Mouse (Mus musculus) CD4-positive, CD25-positive, alpha-beta regulatory T cell, adult 2 months (primary cell): ENCODE measurements around the gene Fam120c.
"Not testable (repeated sequence)": the region's sequence is repeated elsewhere in the genome, so short reads cannot be mapped to it uniquely, and the experiment has no call there.

Source experiments
- DNase-seq: peaks from one replicate; pipeline ENCODE4 v3.0.0-alpha.2; 2012; ENCODE audit warnings: low read depth, low spot score

Gene Fam120c

DNA sequence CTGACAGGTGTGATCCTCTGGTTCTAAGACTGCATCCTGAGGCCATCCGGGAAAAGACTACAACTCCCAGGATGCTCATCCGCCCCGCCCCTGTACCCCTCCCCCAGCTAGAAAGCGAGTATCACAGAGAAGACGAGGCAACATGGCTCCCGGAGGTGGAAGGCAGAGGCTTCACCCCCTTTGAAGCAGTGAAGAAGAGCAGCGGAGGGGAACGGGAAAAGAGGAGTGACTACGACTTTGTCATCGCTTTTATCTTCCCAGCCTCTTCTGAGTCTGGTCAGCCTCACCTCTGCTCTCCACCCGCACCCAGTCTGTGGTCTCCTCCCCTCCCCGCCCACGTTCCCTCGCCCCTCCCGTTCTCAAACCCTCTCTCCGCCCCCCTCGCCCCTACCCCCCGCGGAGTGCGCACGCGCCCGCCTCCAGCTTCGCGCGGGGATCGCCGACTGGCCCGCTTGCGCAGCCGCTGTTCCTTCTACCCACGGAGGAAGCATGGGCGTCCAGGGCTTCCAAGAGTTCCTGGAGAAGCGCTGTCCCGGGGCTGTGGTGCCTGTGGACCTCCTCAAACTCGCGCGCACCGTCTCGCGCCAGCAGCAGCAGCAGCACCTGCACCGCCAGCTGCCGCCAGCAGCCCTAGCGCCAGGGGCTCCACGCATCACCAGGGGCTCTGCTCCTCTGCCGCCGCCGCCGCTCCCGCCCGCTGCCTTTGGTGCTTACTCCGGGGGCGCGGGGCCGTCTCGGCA lies at the start of gene Fam120c:
Gene Fam120c (plus strand): TSS at position 415 of the 740 bp plus-strand sequence.
- DNase-seq, result peak; percentile 92

DNA sequence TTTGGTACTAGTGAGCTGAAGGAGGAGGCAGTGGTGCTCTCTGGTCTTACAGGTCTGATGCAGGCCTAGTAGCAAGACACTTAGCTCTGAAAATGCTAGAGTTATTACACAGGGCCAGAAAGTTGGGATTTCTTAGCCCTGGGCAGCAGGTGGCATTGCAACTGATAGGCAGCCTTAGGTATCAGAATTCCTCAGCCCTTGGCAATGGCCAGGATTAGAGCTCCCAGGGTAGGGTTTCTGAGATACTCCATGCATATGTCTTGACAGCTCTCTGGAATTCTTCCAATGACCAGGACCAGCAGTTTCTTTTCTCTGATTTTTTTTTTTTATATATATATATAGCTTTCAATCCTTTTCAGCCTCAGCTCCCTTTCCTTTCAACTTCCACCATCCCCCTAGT lies 45.6 kb upstream of the Fam120c start:
- no peak for DNase-seq

DNA sequence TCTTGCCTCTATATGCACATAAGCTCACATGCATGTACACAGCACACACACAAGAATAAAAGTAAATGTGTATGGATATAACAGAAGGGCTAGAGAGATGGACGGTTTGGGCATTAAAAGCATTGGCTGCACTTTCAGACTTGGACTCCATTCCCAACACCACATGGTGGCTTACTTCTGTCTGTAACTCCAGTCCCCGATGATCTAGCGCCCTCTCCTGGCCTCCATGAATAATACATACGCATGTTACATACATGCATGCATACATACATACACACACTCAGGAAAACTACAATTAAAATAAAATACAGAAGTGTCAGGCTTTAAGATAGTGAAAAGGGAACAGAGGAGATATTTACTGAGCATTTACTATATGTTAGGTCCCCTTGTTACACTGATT lies 30.2 kb upstream of the Fam120c start:
- peak; percentile 14 for DNase-seq

DNA sequence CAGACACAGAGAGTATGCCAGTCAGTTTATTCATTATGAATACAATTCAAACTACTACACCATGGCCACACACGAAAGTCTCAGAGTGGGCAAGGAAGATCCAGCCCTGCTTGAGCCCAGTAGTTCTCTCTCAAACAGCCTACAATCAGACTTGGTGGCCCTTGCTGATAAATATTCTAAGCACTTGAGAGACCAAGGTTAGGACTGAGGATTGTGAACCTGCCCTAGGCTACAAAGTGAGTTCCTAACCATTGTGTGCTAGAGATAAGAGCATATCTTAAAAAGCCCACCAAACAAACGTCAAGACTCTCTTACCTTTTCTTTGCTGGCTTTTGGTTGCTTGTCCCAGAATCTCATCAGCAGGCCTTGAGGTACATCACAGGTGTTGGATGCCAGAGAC lies 10.4 kb upstream of the Fam120c start:
- no peak for DNase-seq

DNA sequence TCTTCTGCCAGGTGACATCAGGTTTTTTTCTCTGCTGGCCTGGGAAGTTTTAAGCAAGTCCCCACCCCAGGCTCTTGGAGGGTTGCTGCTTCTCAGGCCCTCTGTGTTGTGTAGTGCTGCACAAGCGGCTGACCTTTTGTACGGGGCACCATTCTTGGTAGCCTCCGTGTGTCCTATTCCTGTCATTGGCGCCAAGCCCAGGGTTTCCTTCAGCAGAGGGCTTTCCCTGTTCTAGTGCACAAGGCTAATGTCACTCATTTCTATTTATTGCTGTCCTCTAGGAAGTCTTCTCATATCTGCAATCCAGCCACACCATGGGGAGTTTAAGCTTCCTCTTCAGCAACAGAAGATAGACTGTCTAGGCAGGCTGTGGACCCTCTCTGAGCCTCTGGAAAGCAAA lies 6.2 kb upstream of the Fam120c start:
- DNase-seq, result no peak

DNA sequence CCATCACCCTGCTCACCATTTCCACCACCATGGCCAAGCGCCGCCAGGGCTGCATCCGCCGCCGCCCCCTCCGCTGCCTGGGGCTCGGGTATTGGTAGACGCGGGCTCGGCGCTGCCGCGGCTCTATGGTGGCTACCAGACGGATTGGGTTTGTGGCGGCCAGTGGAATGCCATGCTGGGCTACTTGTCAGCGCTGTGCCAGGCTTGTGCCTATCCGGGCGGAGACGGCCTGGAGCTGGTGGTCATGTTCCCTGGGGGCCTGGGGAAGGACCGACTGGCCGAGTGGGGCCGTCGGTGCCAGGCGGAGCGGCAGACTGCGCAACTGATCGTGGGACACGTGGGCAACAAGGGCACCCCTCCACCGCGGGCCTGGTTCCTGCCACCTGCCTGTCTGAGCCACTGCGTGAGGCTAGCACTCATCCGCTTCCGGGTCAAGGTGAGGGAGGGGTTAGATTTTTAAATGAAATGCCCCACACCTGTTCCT lies 568 bp downstream of the Fam120c start:
- peak; percentile 76 for DNase-seq

DNA sequence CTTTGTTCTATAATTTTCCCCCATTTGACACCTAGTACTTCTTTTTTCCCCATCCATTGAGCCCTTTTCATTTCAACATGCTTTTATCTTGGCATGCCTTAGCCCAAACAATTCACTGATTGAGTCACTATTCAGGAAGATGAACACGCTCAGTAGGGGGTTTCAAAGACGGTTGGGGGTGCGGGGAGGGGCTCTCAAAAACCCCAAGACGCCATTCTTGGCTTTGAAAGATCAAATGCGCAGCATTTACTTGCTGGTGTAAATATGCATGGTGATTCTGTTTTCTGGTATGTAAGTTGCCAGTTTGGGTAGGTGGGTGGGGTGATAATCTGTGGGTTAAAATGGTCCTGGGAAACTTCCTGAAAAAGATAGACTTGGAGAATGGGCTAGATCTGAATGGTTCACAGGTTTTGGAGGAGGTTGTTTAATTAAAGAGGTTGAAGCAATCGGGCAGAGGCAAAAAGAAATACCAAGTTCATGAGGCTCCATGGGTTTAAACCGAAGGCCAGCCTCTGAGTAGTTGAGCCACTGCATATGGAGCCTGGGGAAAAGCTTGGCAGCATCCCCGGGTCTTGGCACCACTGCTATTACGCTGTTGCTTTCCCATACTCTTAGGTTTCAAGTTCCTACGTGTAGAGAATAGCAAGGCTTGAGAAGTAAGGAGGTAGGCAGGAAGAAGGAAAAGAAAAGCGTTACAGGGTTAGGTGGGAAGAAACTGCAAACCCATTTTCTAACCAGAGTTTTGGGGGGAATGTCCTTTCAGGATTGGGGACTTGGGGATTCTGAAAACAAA lies 1.6 kb downstream of the Fam120c start:
- peak; percentile 1 for DNase-seq

DNA sequence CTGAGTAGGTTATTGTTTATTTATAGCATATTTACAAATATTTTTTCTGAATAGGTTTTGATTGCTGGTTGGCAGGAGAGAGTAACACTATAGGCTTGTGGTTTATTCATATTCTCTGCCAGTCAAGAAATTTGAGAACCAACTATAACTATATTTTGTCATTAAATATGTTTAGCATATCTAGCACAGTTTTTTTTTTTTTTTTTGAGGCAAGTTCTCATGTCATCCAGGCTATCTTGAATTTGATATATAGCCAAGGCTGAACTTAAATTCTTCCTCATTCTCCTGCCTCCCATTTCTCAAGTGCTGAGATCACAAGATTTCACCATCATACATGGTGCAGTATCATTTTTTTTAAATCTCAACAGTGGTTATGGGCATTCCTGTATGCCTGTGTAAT lies 3.3 kb downstream of the Fam120c start:
- no peak for DNase-seq

DNA sequence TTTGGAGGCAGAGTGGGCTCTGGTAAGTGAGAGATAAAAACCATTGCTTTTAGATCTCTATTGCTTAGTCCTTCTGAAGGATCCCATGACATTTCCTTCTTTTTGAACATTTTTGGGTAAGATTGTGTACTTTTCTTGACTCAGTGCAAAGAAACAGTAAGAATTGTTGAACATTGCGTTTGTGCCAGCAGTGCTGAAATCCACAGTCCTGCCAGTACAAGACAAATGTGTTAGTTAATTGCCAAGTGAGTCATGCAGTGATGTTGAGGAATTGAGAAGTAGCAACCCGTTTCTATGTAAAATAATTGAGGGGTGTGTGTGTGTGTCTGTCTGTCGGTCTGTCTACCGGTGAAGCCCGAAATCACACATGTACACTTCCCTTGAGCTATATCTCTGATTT lies 5.3 kb downstream of the Fam120c start:
- DNase-seq, result no peak

DNA sequence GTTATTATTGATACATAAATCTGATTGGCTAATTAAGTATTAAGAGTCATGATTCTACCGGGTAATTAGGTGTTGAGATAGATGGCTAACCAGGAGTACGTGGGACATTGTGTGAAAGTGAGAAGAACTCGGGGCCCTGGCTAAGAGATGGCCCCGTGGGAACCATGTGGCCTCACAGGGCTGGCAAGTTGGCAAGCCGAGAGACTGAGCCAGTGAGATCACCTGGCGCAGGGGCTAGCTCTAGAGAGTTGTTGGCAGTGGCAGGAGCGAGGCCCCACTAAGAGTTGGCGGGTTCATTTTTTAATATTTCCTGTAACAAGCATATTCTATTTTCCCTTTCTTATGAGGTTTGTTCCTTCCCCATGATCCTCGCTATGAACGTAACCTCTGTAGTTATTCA lies 74.8 kb downstream of the Fam120c start:
- no peak for DNase-seq

DNA sequence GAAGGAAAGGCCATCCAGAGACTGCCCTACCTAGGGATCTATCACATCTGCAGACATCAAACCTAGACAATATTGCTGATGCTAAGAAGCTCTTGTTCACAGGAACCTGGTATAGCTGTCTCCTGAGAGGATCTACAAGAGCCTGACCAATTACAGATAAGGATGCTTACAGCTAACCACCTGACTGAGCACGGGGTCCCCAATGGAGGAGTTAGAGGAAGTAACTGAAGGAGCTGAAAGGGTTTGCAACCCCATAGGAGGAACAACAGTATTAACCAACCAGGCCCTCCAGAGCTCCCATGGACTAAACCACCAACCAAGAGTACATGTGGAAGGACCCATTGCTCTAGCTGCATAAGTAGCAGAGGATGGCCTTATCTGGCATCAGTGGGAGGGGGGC lies 76.8 kb downstream of the Fam120c start:
- DNase-seq, result no peak

DNA sequence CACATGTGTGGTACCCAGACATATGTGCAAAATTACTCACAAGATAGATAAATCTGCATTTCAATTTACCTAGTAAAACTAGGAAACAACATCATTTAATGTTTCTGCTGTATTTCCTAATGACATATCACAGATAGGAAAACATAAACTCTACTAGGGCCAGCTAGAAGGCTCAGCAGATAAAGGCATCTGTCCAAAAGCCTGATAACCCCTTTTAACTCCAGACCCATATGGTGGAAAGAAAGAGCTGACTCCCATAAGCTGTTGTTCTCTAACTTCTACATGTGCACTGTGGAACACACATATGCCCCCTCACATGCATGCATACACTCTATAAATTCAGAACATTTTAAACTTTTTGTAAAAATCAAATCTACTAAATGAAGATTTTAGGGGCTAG lies 99.7 kb downstream of the Fam120c start:
- no peak for DNase-seq

DNA sequence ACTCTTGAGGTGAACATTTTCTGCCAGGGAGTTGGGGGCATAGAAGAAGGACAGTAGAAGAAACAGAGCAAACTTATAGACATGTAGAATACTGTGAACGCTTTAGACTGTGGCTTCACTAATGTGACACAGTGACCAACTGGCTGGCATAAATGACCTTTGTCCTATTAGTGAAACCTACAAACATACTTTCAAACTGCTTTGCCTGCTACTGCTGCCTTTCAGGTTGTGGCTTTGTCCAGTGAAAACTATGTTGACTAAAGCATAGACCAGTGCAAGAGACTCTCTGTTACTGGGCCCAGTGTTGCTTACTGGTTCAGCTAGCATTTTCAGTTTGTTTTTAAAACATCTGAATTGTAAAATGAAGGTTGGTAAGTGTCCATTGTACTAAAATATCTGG lies 100.2 kb downstream of the Fam120c start:
- DNase-seq, result no peak

DNA sequence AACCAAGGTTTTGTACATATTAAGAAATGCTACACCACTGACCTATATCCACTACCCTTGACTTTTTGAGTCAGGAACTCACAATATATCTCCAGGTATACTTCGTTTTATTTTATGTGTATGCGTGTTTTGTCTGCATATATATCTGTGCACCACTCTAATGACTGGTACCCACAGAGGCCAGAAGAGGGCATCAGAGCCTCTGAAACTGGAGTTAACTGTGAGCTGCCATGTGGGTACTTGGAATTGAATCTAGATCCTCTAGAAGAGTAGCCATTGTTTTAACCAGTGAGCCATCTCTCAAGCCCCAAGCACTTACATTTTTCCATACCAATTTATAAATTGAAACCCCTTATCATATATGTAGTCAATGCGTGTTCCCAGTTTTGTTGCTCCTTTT lies 144.2 kb downstream of the Fam120c start:
- DNase-seq, result peak; percentile 5

DNA sequence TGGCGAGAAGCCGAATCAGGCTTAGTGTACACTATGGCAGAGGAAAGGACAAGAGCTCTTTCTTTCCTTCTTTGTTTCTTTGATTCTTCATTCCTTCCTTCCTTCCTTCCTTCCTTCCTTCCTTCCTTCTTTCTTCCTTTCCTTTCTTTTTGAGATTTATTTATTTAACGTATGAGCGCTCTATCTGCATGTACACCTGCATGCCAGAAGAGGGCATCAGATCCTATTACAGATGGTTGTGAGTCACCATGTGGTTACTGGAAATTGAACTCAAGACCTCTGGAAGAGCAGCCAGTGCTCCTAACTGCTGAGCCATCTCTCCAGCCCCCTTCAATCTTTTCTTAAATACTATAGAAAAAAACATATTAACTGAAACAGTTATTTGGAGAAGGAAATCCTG lies 149.3 kb downstream of the Fam120c start:
- DNase-seq, result not testable (repeated sequence)

DNA sequence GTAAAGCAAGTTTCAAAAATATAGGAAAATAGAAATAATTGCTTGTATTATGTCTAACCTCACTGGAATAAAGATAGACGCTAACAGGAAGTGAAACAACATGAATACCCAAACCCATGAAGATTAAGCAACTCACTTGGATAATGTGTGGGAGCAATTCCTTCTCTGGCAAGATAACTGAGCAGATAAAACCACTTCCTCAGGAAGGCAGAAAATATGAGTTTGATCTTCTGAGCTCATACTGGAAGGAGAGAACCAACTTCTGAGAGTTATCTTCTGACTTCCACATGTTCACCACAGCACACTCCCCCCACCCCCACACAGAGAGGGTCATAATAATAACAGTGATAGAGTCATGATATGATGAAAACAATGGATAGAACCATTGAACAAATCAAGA lies 152.6 kb downstream of the Fam120c start:
- DNase-seq, result no peak

DNA sequence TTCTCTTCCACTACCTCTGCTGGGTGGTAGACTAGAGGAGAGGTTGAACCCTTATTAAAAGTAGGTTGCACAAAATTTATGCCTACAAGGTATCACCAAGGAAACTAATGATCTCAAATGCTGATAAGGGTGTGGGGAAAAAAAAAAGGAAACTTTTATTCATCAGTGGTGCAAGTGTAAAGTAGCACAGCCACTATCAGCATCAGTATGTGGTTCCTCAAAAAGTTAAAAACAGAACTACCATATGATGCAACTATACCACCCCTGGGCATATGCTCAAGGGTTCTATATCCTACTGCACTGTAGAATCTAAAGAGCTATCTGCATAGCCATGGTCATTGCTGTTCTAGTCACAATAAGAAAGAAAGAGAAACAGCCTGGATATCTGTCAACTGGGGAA lies 164.6 kb downstream of the Fam120c start:
- no peak for DNase-seq

DNA sequence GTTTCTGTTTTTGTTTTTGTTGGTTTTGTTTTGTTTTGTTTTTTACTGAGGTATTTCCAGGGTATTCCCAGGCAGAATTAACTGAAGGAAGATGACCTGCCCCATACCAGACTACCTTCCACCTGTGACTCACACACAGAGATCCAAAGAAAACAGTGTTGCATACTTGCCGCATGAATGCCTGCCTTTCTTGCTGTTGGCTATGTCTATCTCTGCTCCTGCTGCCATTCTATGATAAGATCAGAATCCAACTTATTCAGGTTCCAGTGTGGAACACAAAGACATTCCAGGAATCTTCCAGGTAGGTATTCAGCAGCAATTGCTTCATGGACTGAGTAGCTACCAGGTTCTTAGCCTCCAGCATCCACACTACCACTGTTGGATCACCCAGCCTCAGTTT lies 165.9 kb downstream of the Fam120c start:
- no peak for DNase-seq

DNA sequence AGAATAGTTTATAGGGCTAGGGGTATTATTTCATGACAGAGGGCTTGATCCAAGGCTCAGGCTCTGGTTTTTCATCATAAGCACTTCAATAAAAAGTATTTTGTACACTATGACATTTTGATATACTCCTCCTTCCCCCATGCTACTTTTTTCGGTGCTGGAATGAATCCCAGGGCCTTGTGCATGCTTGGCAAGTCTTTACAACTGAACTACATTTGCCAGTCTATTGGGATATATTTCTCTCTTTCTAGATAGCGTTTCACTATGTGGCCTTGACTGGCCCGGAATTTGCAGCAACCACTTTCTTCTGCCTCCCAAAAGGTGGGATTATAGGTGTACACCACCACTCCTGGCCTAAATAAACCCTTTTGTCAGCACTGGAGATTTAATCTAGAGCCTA lies 169.1 kb downstream of the Fam120c start:
- DNase-seq, result no peak

DNA sequence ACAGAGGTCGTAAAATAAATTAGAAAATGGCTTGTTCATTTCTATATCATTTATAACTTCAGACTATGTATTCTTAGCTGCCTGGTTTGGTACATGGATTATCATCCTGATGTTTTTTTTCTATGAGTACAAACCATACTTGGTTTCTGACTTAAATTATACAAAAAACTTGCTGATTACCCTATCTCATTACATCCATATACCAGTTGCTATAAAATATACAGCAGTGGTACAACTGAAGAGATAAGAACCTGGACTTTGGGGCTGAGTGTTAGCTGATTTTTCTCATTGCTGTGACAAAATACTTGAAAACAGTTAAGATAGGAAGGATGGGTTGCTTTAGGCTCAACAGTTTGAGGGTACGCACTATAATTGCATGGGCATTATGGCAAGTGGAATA lies 169.7 kb downstream of the Fam120c start:
- no peak for DNase-seq

DNA sequence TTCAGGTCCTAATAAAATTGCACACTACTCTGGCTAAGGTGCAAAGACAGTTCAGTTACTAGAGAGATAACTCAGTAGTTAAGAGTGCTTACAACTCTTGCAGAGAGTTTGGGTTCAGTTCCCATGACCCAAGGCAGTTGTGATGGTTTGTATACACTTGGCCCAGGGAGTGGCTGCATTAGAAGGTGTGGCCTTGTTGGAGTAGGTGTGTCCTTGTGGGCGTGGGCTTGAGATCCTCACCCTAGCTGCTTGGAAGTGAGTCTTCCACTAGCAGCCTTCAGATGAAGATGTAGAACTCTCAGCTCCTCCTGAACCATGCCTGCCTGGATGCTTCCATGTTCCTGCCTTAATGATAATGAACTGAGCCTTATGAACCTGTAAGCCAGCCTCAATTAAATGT lies 174.2 kb downstream of the Fam120c start:
- peak; percentile 2 for DNase-seq

DNA sequence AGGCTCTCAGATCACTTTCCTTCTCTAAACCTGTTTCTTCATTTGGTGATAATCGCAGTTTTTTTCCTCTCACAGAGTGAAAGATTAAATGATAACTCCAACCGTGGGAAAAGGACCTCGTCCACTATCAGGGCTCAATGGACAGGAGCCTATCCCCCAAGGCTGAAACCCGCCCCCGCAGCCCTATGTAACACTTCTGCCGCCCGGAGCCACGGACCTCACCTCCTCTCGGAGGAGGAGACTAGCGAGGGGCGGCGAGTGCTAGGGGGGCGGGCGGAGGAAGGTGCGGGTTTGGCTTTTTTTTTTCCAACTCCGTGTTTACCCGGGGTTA lies 176.1 kb downstream of the Fam120c start:
- no peak for DNase-seq
